Mouse (Mus musculus) kidney, adult 2 months (tissue): ENCODE measurements around the gene Grin3b. TPM values are rescaled to one million over a fixed set of nuclear protein-coding genes. Genes with fewer than 3 reads are reported as not detected.

Source experiments
- DNase-seq: peaks from one replicate; pipeline ENCODE4 v3.0.0; 2021
- H3K27ac ChIP-seq: fragments of 200-500 bp; 2 replicates; pipeline ENCODE4 v1.5.1; 2012; ENCODE audit warnings: low read depth, low read length, control low read depth, inconsistent platforms; ENCODE audit not compliant: insufficient read depth
- H3K27me3 ChIP-seq: fragments of 200-500 bp; replicated peaks from 2 replicates; pipeline ENCODE4 v1.6.1; 2012; ENCODE audit warnings: mild to moderate bottlenecking, moderate library complexity, low read length, inconsistent platforms; ENCODE audit not compliant: control insufficient read depth, insufficient read depth
- H3K36me3 ChIP-seq: fragments of 200-500 bp; 2 replicates; pipeline ENCODE4 v1.6.1; 2012; ENCODE audit warnings: mild to moderate bottlenecking, moderate library complexity, low read length, inconsistent platforms; ENCODE audit not compliant: control insufficient read depth, insufficient read depth
- H3K4me1 ChIP-seq: fragments of 200-500 bp; 2 replicates; pipeline ENCODE4 v1.6.1; 2011; ENCODE audit warnings: low read length; ENCODE audit not compliant: control insufficient read depth, insufficient read depth
- H3K4me3 ChIP-seq: fragments of 200-500 bp; 2 replicates; pipeline ENCODE4 v1.5.1; 2011; ENCODE audit warnings: mild to moderate bottlenecking, low read depth, low read length, control low read depth; ENCODE audit not compliant: insufficient read depth
- CTCF ChIP-seq: fragments of 200-500 bp; conservative IDR thresholded peaks from 2 replicates; pipeline ENCODE4 v1.5.1; 2011; ENCODE audit warnings: low read depth, mild to moderate bottlenecking, control low read depth, low read length, moderate library complexity, mixed read lengths; ENCODE audit not compliant: insufficient read depth, insufficient read length
- POLR2A ChIP-seq: fragments of 200-500 bp; IDR thresholded peaks from one replicate; pipeline ENCODE4 v1.6.1; 2011; ENCODE audit warnings: low read depth, low read length, control low read depth
- WGBS: fragments of 180-500 bp; shearing (Covaris S2); methylation state at CpG from one replicate; pipeline ENCODE4 v1.1.7; 2018; 5-methylcytosine and 5-hydroxymethylcytosine counted together
- polyA plus RNA-seq: library from polyadenylated mRNA; depleted of rRNA; stranded (reverse); fragments of >200 nt; gene quantifications from 2 replicates; pipeline ENCODE4 v1.2.3, GENCODE M21; 2012

Grin3b gene
- polyA plus RNA-seq, 1 experiment, result 1.6 TPM

- H3K36me3 ChIP-seq, result peaks cover 13% of the 10 kb centered on the region
- DNase-seq, result no peak
- H3K4me1 ChIP-seq, result peaks cover 8% of the 10 kb centered on the region; the same call in 1 of the 2 replicates
- H3K27ac ChIP-seq, result no peak overlapping the region
- no peak overlapping the region for H3K4me3 ChIP-seq
- no peaks in the 10 kb centered on the region for H3K27me3 ChIP-seq
- TF ChIP-seq CTCF (no peak), POLR2A (no peak)
- 88% methylated on average over 22 of the region's 22 CpGs for WGBS
Measured at GRCm38 (mm10) chr10:79979401-79980155, 9.1 kb downstream of the Grin3b start.

- peak overlapping the region; percentile 67; the same call in 1 of the 2 replicates for H3K27ac ChIP-seq
Measured at GRCm38 (mm10) chr10:79983205-79983604, 12.7 kb downstream of the Grin3b start.

GRCm38 (mm10) chr10:79983670-79984069, 13.2 kb downstream of the Grin3b start:
- no peak for TF ChIP-seq CTCF
- no peak for TF ChIP-seq POLR2A
- H3K27ac ChIP-seq, result peak overlapping the region; percentile 67
- peaks cover 23% of the 10 kb centered on the region for H3K4me1 ChIP-seq
- DNase-seq, result peak; percentile 88
- no peaks in the 10 kb centered on the region for H3K27me3 ChIP-seq
- H3K36me3 ChIP-seq, result no peaks in the 10 kb centered on the region
- WGBS, result 2% methylated on average over 20 of the region's 21 CpGs
- peak overlapping the region; percentile 85 for H3K4me3 ChIP-seq

More at GRCm38 (mm10) chr10:79983205-79983604, 12.7 kb downstream of the Grin3b start:
- no peak for DNase-seq
- no peak for TF ChIP-seq POLR2A
- TF ChIP-seq CTCF, result no peak
- 54% methylated on average over 5 of the region's 5 CpGs for WGBS
- peak overlapping the region; percentile 85 for H3K4me3 ChIP-seq
- no peaks in the 10 kb centered on the region for H3K36me3 ChIP-seq
- peaks cover 23% of the 10 kb centered on the region for H3K4me1 ChIP-seq
- H3K27me3 ChIP-seq, result no peaks in the 10 kb centered on the region

- DNase-seq, result peak; percentile 93
- peaks cover 23% of the 10 kb centered on the region for H3K4me1 ChIP-seq
Measured at GRCm38 (mm10) chr10:79984195-79984816, 13.8 kb downstream of the Grin3b start, which contains the start of gene Tmem259. Gene Tmem259 (minus strand): TSS chr10:79984330.

GRCm38 (mm10) chr10:79984871-79985270, 14.4 kb downstream of the Grin3b start:
- H3K27me3 ChIP-seq, result no peaks in the 10 kb centered on the region
- no peak for TF ChIP-seq POLR2A
- DNase-seq, result peak; percentile 100
- H3K36me3 ChIP-seq, result no peaks in the 10 kb centered on the region
- peaks cover 23% of the 10 kb centered on the region for H3K4me1 ChIP-seq
- peak overlapping the region; percentile 71 for H3K4me3 ChIP-seq
- under 1% methylated on average over 22 of the region's 22 CpGs for WGBS
- peak overlapping the region; percentile 94 for H3K27ac ChIP-seq

More at GRCm38 (mm10) chr10:79984195-79984816, 13.8 kb downstream of the Grin3b start, which contains the start of gene Tmem259:
- peak within 1 kb of the TSS; percentile 94 for H3K27ac ChIP-seq
- H3K4me3 ChIP-seq, result peak within 1 kb of the TSS; percentile 85
- TF ChIP-seq CTCF, result peak; percentile 43
- TF ChIP-seq POLR2A, result no peak
- H3K36me3 ChIP-seq, result no peaks in the 10 kb centered on the region
- H3K27me3 ChIP-seq, result no peaks in the 10 kb centered on the region
- 4% methylated on average over 49 of the region's 49 CpGs for WGBS

GRCm38 (mm10) chr10:79985334-79986231, 15.1 kb downstream of the Grin3b start:
- H3K27me3 ChIP-seq, result no peaks in the 10 kb centered on the region
- TF ChIP-seq CTCF (no peak), POLR2A (no peak)
- peak overlapping the region; percentile 94 for H3K27ac ChIP-seq
- peak overlapping the region; percentile 65 for H3K4me3 ChIP-seq
- no peaks in the 10 kb centered on the region for H3K36me3 ChIP-seq
- peak; percentile 75 for DNase-seq
- WGBS, result 4% methylated on average over 35 of the region's 35 CpGs
- H3K4me1 ChIP-seq, result peaks cover 23% of the 10 kb centered on the region
